ENCODE assay signal across 24 mouse cellular contexts in the genomic region with DNA sequence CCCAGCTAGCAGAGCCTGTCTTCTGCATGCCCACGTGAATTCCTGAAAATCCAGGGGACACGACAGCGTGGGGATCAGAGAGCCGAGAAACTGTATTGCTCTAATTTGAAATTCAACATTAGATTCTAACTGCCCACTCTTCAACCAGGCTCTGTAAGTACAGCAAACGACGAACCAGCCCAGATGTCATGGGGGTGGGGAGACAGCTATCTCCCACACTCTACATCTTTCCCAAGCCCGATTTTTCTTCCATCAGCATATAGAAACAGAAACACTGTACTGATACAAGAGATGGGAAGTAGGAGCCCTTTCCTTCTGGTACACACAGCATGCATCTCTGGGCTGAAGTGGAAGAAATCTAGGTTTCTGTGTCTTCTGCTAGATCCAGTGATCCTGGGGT. TPM values are rescaled to one million over a fixed set of nuclear protein-coding genes. Genes with fewer than 3 reads are reported as not detected.
A peak's percentile ranks its signal among the peaks of the same experiment; 100 is the strongest.
DNase-seq lines count a peak whose midpoint lies in the region; ATAC-seq lines count a peak whose summit lies in the region.
"Had no signal": no experiment of that assay in that cellular context is flagged by ENCODE, and none has a peak within 500 bp of the region (broad histone marks: within the 10 kb centered on the region; RNA-seq: fewer than 3 reads in every experiment).

No protein-coding gene starts in this region.

- 78% methylated on average over 7 of the region's 7 CpGs for WGBS in midbrain, embryonic 10.5 days
- WGBS in midbrain, embryonic 16.5 days = 60% methylated on average over 7 of the region's 7 CpGs
- WGBS in hindbrain, embryonic 13.5 days = 77% methylated on average over 7 of the region's 7 CpGs

- H3K4me1 ChIP-seq in midbrain, embryonic 10.5 days = peaks cover 60% of the 10 kb centered on the region
- H3K4me1 ChIP-seq in midbrain, embryonic 16.5 days (ENCODE audit: control insufficient read depth, insufficient read depth, low read length) = peaks cover 18% of the 10 kb centered on the region
- H3K4me1 ChIP-seq in hindbrain, embryonic 13.5 days (replicated peaks) = peaks cover 27% of the 10 kb centered on the region

- peak; percentile 33 for DNase-seq in layer of hippocampus, adult 11-12 months (ENCODE audit: low spot score)
- DNase-seq in layer of hippocampus, adult 9-10 months (ENCODE audit: low spot score) = no peak
- DNase-seq in midbrain, embryonic 10.5 days (ENCODE audit: low spot score) = no peak
- peak; percentile 72 to 78 for DNase-seq in frontal cortex, postnatal 36 days (ENCODE audit: low spot score in 2 of 2)
- peak; percentile 81 for DNase-seq in telencephalon, adult 2 months (ENCODE audit: low read depth, low spot score)
- DNase-seq: adrenal gland, postnatal 36 days; cerebellum, adult 11 months; cerebellum, adult 9-11 months; kidney, postnatal 36 days; lung, adult 18-20 months; lung, postnatal 10 days had no signal

- H3K4me3 ChIP-seq in midbrain, embryonic 10.5 days = no peak overlapping the region
- H3K4me3 ChIP-seq in midbrain, embryonic 16.5 days (ENCODE audit: low read depth, low read length) = no peak overlapping the region
- H3K4me3 ChIP-seq in hindbrain, embryonic 13.5 days = no peak overlapping the region
- H3K4me3 ChIP-seq: forebrain, embryonic 10.5 days; heart, embryonic 10.5 days; hindbrain, embryonic 10.5 days; limb, embryonic 13.5 days; liver, embryonic 12.5 days; midbrain, embryonic 12.5 days had no signal

- no peak overlapping the region for H3K9ac ChIP-seq in midbrain, embryonic 16.5 days (ENCODE audit: low read depth, low read length)
- no peak overlapping the region for H3K9ac ChIP-seq in hindbrain, embryonic 13.5 days
- H3K9ac ChIP-seq: limb, embryonic 13.5 days; liver, embryonic 12.5 days; midbrain, embryonic 12.5 days had no signal

- H3K27ac ChIP-seq in midbrain, embryonic 10.5 days (replicated peaks) = 0 out of 2 replicates have a peak overlapping the region, but pooled peaks have one; percentile 3
- no peak overlapping the region for H3K27ac ChIP-seq in midbrain, embryonic 16.5 days (ENCODE audit: low read length)
- H3K27ac ChIP-seq in hindbrain, embryonic 13.5 days = no peak overlapping the region
- H3K27ac ChIP-seq: forebrain, embryonic 10.5 days; heart, embryonic 10.5 days; hindbrain, embryonic 10.5 days; limb, embryonic 13.5 days; liver, embryonic 12.5 days; midbrain, embryonic 12.5 days had no signal

- no peak for ATAC-seq in midbrain, embryonic 16.5 days
- ATAC-seq in hindbrain, embryonic 13.5 days (ENCODE audit: low FRiP score) = no peak
- ATAC-seq: forebrain, embryonic 16.5 days; intestine, postnatal 0 days; liver, embryonic 12.5 days had no signal

- H3K36me3 ChIP-seq in midbrain, embryonic 10.5 days = no peaks in the 10 kb centered on the region
- H3K36me3 ChIP-seq in midbrain, embryonic 16.5 days (ENCODE audit: control insufficient read depth, insufficient read depth, low read length) = no peaks in the 10 kb centered on the region
- H3K36me3 ChIP-seq in hindbrain, embryonic 13.5 days = no peaks in the 10 kb centered on the region
- H3K36me3 ChIP-seq: forebrain, embryonic 10.5 days; heart, embryonic 10.5 days; hindbrain, embryonic 10.5 days; limb, embryonic 13.5 days; liver, embryonic 12.5 days; midbrain, embryonic 12.5 days had no signal

- H3K27me3 ChIP-seq in midbrain, embryonic 10.5 days (ENCODE audit: low read depth, poor library complexity, severe bottlenecking) = peaks cover 38% of the 10 kb centered on the region
- H3K27me3 ChIP-seq in midbrain, embryonic 16.5 days (ENCODE audit: control insufficient read depth, insufficient read depth, low read depth, low read length) = no peaks in the 10 kb centered on the region
- H3K27me3 ChIP-seq in hindbrain, embryonic 13.5 days = 0 out of 2 replicates have a peak, but pooled peaks cover 4% of the 10 kb centered on the region

- H3K4me2 ChIP-seq in midbrain, embryonic 16.5 days (ENCODE audit: low read length) = no peak overlapping the region
- no peak overlapping the region for H3K4me2 ChIP-seq in hindbrain, embryonic 13.5 days
- H3K4me2 ChIP-seq: limb, embryonic 13.5 days; liver, embryonic 12.5 days; midbrain, embryonic 12.5 days had no signal

- no peaks in the 10 kb centered on the region for H3K9me3 ChIP-seq in midbrain, embryonic 10.5 days (replicated peaks)
- no peaks in the 10 kb centered on the region for H3K9me3 ChIP-seq in midbrain, embryonic 16.5 days (replicated peaks; ENCODE audit: control insufficient read depth, low read length, poor library complexity, severe bottlenecking)
- no peaks in the 10 kb centered on the region for H3K9me3 ChIP-seq in hindbrain, embryonic 13.5 days
- H3K9me3 ChIP-seq: forebrain, embryonic 10.5 days; heart, embryonic 10.5 days; hindbrain, embryonic 10.5 days; limb, embryonic 13.5 days; liver, embryonic 12.5 days; midbrain, embryonic 12.5 days had no signal

RNA-seq across cellular contexts. Expression of a gene that starts 9.8 kb away (rescaled TPM):
- 0.31 and 0.56 TPM in 2 replicates for polyA plus RNA-seq in midbrain, embryonic 10.5 days (2016; fragmentation: Nextera tagmentation; extraction: Ambion mirVana)
- polyA plus RNA-seq in midbrain, embryonic 16.5 days (2015; fragmentation: Nextera tagmentation; extraction: Ambion mirVana) = 2.2 and 2.4 TPM in 2 replicates
- 1.2 and 2.0 TPM in 2 replicates for polyA plus RNA-seq in hindbrain, embryonic 13.5 days (2015; fragmentation: Nextera tagmentation; extraction: Ambion mirVana)

RNA-seq across cellular contexts. Expression of a gene that starts 38.1 kb away (rescaled TPM):
- not detected in 2 replicates for polyA plus RNA-seq in midbrain, embryonic 10.5 days (2016; fragmentation: Nextera tagmentation; extraction: Ambion mirVana)
- polyA plus RNA-seq in midbrain, embryonic 16.5 days (2015; fragmentation: Nextera tagmentation; extraction: Ambion mirVana) = not detected in 2 replicates
- not detected in 2 replicates for polyA plus RNA-seq in hindbrain, embryonic 13.5 days (2015; fragmentation: Nextera tagmentation; extraction: Ambion mirVana)
- polyA plus RNA-seq: embryonic facial prominence, embryonic 11.5 days; forebrain, embryonic 10.5 days; forebrain, embryonic 16.5 days; heart, embryonic 10.5 days; hindbrain, embryonic 10.5 days; kidney, embryonic 14.5 days; limb, embryonic 13.5 days; midbrain, embryonic 12.5 days; neural tube, embryonic 11.5 days had no signal

Comparison
In these comparisons a context has a peak if more than half of its experiments do, and no peak if none do; other contexts are left out.
1. DNase-seq: peak in layer of hippocampus, adult 11-12 months (single experiment), frontal cortex, postnatal 36 days (2 of 2) and telencephalon, adult 2 months (single experiment); none in layer of hippocampus, adult 9-10 months (single experiment) and midbrain, embryonic 10.5 days (single experiment).